Mouse (Mus musculus) G1E-ER4 (cell line): ENCODE results near the gene Ctsk. TPM values are rescaled to one million over a fixed set of nuclear protein-coding genes. Genes with fewer than 3 reads are reported as not detected.

Source experiments
- GATA1 ChIP-seq: IDR thresholded peaks from one replicate; pipeline ENCODE4 v1.8.0; 2012; ENCODE audit warnings: low read length, inconsistent platforms
- polyA plus RNA-seq: library from polyadenylated mRNA; stranded (reverse); fragments of >175 nt; gene quantifications from 2 replicates; pipeline ENCODE4 v1.2.3, GENCODE M21; 2012

Ctsk gene
- polyA plus RNA-seq, 1 experiment: not detected

DNA sequence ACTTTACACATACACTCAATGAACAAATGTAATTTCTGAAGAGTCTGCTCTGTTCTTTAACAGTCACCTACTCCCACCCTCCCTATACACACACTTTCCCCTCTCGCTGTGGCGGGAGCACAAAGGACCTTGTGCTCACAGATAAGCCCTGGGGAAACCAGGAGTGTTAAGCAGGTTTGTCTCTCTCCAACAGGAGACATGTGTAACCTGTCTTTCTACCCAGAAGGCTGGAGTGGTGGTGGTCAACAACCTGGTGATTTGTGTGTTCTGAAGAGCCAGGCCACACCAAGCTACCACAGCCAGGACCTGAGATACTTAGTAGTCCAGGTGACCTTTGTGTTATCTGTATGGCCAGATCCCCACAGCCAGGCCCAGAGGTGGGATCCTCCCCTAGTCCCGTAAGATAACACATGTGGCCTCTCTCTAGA lies 17.6 kb downstream of the Ctsk start:
- TF ChIP-seq GATA1: peak; percentile 55

DNA sequence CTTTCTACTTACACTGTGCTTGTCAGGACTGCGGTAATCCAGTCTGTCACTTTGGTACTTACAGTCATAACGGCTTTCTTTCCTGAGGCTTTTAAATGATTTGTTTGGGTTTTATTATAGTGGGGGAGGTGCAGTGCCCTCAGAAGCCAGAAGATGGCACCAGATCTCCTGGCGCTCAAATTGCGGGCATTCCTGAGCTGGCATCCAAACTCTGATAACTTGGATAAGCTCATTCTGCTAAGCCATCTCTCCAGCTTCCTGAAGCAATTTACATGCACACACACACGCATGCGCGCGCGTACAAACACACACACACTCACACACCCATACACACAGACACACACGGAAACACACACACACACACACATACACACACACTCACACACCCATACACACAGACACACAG lies 18.4 kb downstream of the Ctsk start:
- no peak for TF ChIP-seq GATA1

GRCm38 (mm10) chr3:95518891-95519290 lies 19.8 kb downstream of the Ctsk start:
- no peak for TF ChIP-seq GATA1

DNA sequence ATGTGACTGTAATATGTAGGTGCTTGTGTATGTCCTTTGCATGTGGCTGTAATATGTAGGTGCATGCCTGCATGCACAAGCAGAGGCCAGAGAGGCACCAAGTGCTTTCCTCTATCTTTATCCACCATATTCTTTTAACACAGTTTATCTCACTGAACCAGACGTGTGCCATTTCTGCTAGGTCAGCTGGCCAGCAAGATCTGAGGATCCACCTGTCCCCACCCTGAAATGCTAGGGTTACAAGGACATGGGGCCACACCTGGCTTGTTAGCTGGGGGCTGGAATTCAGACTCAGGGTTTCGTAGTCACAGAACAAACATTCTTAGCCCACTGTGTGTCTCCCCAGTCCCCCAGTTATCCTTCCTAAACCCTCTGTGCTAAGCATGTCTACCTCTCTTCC lies 20.3 kb downstream of the Ctsk start:
- TF ChIP-seq GATA1: peak; percentile 49

GRCm38 (mm10) chr3:95520100-95520499 lies 21.0 kb downstream of the Ctsk start:
- TF ChIP-seq GATA1: no peak

DNA sequence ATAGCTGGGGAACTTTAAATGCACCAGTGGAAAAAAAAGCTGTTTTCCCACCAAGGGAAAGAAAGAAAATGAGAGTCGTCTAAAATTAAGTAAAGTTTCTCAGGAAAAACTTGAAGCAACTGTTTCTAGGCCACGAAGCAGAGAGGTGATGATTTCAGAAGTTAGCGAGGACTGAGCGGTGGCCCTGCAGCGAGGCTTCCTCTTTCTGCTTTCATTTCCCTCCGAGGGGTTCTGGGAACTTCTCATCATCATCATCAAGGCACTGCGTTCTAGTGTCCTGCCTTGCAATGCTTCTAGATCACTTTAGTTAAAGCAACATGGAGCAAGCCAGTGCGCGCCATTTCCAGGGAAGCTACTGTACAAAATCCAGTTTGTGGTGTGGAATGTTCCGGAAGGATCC lies 22.1 kb downstream of the Ctsk start:
- TF ChIP-seq GATA1: no peak

- no peak for TF ChIP-seq GATA1
Measured at GRCm38 (mm10) chr3:95523662-95524061, 24.6 kb downstream of the Ctsk start.

GRCm38 (mm10) chr3:95524673-95525072 lies 25.6 kb downstream of the Ctsk start:
- TF ChIP-seq GATA1: no peak

DNA sequence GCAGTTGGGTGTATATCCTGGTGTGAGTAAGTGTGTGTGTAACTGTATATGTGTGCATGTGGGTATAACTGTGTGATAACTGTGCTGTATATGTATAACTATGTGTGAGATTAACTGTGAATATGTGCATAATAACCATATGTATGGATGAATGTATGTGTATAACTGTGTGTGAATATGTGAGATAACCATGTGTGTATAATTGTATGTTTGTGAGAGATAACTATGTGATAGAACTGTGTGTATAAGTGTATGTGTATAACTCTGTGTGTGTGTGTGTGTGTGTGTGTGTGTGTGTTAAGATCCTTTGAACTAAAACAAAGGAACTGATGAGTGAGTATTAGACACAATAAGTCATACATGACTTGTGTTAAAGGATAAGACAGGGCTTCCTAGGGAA lies 27.1 kb downstream of the Ctsk start:
- TF ChIP-seq GATA1: no peak

DNA sequence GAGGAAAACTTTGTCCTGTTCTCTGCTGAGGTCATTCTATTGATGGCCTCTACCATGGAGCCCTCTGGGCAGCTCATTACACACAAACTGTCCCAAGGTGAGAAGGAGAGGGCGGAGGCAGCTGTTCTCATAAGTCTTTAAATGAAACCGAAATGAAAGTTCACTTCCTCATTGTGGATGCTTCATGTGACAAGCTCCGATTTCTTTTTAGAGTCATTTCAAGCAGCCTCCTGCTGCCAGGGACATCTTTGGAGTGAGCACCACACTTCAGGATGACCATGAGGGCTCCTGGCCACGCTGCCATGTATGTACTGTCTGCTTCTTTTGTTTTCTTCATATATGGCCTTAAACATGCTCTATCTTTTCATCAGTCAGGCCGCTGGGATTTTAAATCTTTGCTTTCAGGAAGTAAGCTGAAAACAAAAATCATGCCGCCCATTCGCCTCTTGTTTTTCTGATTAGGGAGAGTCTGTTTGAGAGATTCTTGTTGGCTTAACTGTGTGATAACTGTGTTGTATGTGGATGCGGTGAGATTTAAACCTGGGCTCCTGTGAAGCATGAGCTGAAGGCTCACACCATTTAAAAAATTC lies 27.7 kb downstream of the Ctsk start, which contains the start of gene Ctss:
Gene Ctss, plus strand, starts transcription at position 165 of the 590 bp plus-strand sequence.
- no peak for TF ChIP-seq GATA1

DNA sequence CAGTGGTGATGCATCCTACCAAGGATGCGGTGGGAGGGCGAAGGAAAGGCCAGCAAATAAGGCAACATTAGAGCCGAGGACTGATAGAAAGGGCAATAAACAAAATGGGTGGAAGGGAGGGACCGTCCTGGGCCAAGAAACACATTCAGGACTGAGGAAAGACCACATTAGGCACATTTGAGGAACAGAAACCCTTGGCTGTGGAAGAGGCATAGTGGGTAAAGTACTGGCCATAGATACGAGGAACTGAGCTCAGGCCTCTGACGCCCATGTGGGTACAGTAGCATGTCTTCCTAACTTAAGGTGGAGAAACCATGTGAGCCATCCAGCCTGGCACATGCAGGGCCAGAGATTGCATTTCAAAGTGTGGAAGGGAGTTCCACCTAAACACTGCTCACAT lies 30.8 kb downstream of the Ctsk start:
- TF ChIP-seq GATA1: no peak

DNA sequence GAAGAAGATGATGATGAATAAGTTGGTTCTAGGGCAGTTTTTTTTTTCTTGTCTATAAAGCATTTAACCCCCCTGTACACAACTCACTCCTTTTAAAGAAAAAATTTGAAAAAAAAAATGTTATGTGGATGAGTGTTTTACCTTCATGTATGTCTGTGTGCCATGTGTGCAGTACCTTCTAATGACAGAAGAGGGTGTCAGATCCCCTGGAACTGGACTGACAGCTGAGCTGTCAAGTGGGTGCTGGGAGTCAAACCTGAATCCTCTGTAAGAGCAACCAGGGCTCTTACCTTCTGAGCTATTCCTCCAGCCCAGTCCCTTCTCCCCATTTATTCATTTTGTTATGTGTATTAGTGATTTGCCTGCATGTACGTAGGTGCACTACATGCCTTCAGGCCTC lies 32.0 kb downstream of the Ctsk start:
- no peak for TF ChIP-seq GATA1

DNA sequence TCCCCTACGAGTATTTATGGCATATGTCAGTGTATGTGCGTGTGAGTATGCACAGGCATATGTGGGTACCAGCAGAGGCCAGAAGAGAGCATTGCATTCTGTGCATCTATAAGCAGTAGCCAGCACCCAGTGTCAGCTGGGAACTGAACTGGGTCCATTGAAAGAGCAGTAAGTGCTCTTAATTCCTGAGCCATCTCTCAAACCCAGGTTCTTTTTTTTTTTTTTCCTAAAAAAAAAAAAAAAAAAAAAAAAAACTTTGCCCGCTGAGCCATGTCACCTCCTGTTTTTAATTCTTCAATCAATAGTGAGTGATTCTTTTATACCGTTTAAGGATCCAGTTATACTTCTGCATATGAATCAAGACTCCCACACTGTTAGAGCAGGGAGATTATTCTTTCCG lies 34.3 kb downstream of the Ctsk start:
- TF ChIP-seq GATA1: no peak

DNA sequence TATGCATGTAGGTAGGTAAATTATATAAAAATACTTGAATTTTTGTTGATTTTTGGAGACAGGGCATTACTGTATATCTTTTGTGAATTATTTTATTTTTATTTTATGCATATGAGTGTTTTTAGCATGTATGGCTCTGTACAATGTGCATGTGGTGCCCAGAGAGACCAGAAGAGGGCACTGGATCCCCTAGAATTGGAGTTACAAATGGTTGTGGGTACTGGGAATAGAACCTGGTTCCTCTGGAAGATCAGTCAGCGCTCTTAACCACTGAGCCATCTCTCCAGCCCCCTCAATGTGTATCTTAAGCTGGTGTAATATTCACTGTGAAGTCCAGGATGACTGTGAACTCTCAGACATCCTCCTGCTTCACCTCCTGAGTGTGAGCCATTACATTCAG lies 35.9 kb downstream of the Ctsk start:
- no peak for TF ChIP-seq GATA1

DNA sequence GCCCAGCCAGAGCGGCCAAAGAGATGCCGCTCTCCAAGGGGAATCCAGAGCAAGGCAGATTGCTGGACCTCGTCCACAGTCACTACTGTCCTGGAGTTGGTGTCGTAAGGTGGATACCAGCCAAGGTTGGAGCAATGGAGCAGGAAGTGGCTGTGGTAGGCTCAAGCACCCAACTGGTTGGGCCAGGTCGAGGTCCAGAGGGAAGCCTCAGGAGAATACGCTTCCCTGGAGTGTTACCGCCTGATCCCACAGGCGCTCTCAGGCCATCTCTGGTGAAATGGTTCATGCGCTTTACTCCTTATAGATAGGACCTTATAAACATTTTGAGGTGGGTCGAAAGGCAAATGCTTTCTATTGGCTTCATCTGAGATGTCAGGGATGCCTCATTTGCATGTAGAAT lies 39.9 kb downstream of the Ctsk start:
- TF ChIP-seq GATA1: no peak

- no peak for TF ChIP-seq GATA1
Measured at GRCm38 (mm10) chr3:95539837-95540236, 40.8 kb downstream of the Ctsk start.

DNA sequence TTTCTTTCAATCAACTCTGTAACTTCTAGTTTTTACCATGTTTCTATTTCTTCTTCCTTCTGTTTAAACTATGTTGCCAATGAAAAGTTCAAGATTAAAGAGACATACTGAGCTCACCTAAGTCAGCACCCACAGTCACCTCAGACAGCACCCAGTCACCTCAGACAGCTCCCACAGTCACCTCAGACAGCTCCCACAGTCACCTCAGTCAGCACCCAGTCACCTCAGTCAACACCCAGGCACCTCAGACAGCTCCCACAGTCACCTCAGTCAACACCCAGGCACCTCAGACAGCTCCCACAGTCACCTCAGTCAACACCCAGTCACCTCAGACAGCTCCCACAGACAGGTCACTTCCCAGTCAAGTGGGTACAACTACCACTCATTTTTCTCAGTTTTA lies 43.1 kb downstream of the Ctsk start:
- TF ChIP-seq GATA1: no peak

GRCm38 (mm10) chr3:95542981-95543380 lies 43.9 kb downstream of the Ctsk start:
- no peak for TF ChIP-seq GATA1

DNA sequence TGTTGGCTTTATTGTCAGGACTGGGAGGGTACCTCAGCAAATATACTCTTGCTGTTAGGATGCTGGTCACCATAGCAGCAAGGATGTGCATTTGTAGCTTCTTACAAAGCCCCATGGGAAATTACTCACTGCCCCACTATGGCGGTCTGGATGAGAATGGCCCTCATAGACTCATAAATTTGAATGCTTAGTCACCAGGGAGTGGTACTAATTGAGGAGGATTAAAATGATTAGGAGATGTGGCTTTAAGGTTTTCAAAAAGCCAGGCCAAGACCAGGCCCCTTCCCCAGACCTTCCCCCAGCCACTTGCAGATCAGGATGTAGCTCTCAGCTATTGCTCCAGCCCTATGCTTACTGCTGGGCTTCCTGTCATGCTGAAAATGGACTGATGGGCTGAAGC lies 51.1 kb downstream of the Ctsk start:
- TF ChIP-seq GATA1: no peak
